Mouse (Mus musculus) forebrain, postnatal 0 days (tissue): Measurements from ENCODE around the gene Zp3. TPM values are rescaled to one million over a fixed set of nuclear protein-coding genes. Genes with fewer than 3 reads are reported as not detected.

Experiments used
- ATAC-seq: fragments of 200-750 bp; cut with Nextera tagmentation; 2 replicates; pipeline ENCODE4 v1.8.0; 2017; ENCODE audit warnings: mild to moderate bottlenecking, moderate library complexity
- DNase-seq: peaks from one replicate; pipeline ENCODE4 v3.0.0-alpha.2; 2015
- H3K27ac ChIP-seq: fragments of 300-500 bp; sonication (generic); 2 replicates; pipeline ENCODE4 v1.5.1; 2014; ENCODE audit warnings: low read depth, mild to moderate bottlenecking, antibody characterized with exemption, low read length, moderate library complexity, mixed read lengths
- H3K27me3 ChIP-seq: fragments of 300-500 bp; sonication (generic); 2 replicates; pipeline ENCODE4 v1.6.1; 2014; ENCODE audit warnings: mild to moderate bottlenecking, low read length, mixed read lengths; ENCODE audit not compliant: insufficient read depth
- H3K36me3 ChIP-seq: fragments of 300-500 bp; sonication (generic); 2 replicates; pipeline ENCODE4 v1.6.1; 2014; ENCODE audit warnings: mild to moderate bottlenecking, moderate library complexity; ENCODE audit not compliant: insufficient read depth
- H3K4me1 ChIP-seq: fragments of 300-500 bp; sonication (generic); 2 replicates; pipeline ENCODE4 v1.6.1; 2014; ENCODE audit warnings: antibody characterized with exemption; ENCODE audit not compliant: insufficient read depth
- H3K4me2 ChIP-seq: fragments of 300-500 bp; sonication (generic); 2 replicates; pipeline ENCODE4 v1.6.1; 2014; ENCODE audit warnings: low read depth, mild to moderate bottlenecking, moderate library complexity
- H3K4me3 ChIP-seq: fragments of 300-500 bp; sonication (generic); 2 replicates; pipeline ENCODE4 v1.5.1; 2014; ENCODE audit warnings: low read depth, low read length, mixed read lengths
- H3K9ac ChIP-seq: fragments of 300-500 bp; sonication (generic); 2 replicates; pipeline ENCODE4 v1.6.1; 2014; ENCODE audit warnings: mild to moderate bottlenecking
- H3K9me3 ChIP-seq: fragments of 300-500 bp; sonication (generic); 2 replicates; pipeline ENCODE4 v1.6.1; 2016; ENCODE audit warnings: low read length
- CTCF ChIP-seq: sonication (generic); IDR thresholded peaks from 2 replicates; pipeline ENCODE4 v1.5.1; 2016; ENCODE audit warnings: antibody characterized with exemption, control low read depth, low read depth
- WGBS: fragments of 180-500 bp; shearing (Covaris S2); extraction: QIAGEN DNeasy Blood & Tissue Kit; methylation state at CpG from one replicate; pipeline ENCODE4 v1.1.7; 2014; 5-methylcytosine and 5-hydroxymethylcytosine counted together
- polyA plus RNA-seq: library from polyadenylated mRNA; unstranded; fragments of >200 nt; fragmentation: Nextera tagmentation; extraction: Ambion mirVana; gene quantifications from 2 replicates; pipeline ENCODE4 v1.2.1, GENCODE M21; 2015
- total RNA-seq: library from RNA; depleted of rRNA; stranded (reverse); fragments of >200 nt; gene quantifications from 2 replicates; pipeline ENCODE4 v1.2.3, GENCODE M21; 2014

Zp3 gene
- total and polyA plus RNA-seq, 2 experiments from 2014 or later, result 0.14 to 0.23 TPM

- Histone ChIP-seq H3K27ac (no peak overlapping the region), H3K4me1 (0 out of 2 replicates have a peak, but pooled peaks cover under 1% of the 10 kb centered on the region), H3K4me2 (no peak overlapping the region), H3K9ac (no peak overlapping the region), H3K27me3 (no peaks in the 10 kb centered on the region), H3K36me3 (no peaks in the 10 kb centered on the region), H3K4me3 (no peak overlapping the region), H3K9me3 (no peaks in the 10 kb centered on the region)
- DNase-seq (no peak), ATAC-seq (no peak)
- WGBS, result 90% methylated on average over 2 of the region's 2 CpGs
- no peak for TF ChIP-seq CTCF
These were observed 28.2 kb upstream of the Zp3 start for GRCm38 (mm10) chr5:135951660-135952059.

- Histone ChIP-seq H3K36me3 (no peaks in the 10 kb centered on the region), H3K9ac (no peak overlapping the region), H3K9me3 (no peaks in the 10 kb centered on the region), H3K27ac (no peak overlapping the region), H3K27me3 (no peaks in the 10 kb centered on the region), H3K4me3 (no peak overlapping the region), H3K4me1 (0 out of 2 replicates have a peak, but pooled peaks cover 5% of the 10 kb centered on the region), H3K4me2 (no peak overlapping the region)
- no peak for TF ChIP-seq CTCF
- ATAC-seq (no peak), DNase-seq (no peak)
- 87% methylated on average over 2 of the region's 2 CpGs for WGBS
These were observed 27.1 kb upstream of the Zp3 start for GRCm38 (mm10) chr5:135952830-135953229.

GRCm38 (mm10) chr5:135956300-135957206 is 23.3 kb upstream of the Zp3 start:
- Histone ChIP-seq H3K4me3 (peak overlapping the region; percentile 36), H3K9me3 (no peaks in the 10 kb centered on the region), H3K9ac (peak overlapping the region; percentile 54), H3K4me2 (peak overlapping the region; percentile 54), H3K27me3 (no peaks in the 10 kb centered on the region), H3K27ac (peak overlapping the region; percentile 77), H3K4me1 (0 out of 2 replicates have a peak, but pooled peaks cover 5% of the 10 kb centered on the region), H3K36me3 (no peaks in the 10 kb centered on the region)
- ATAC-seq (no peak), DNase-seq (no peak)
- 82% methylated on average over 9 of the region's 9 CpGs for WGBS
- TF ChIP-seq CTCF, result no peak

- no peaks in the 10 kb centered on the region for H3K9me3 ChIP-seq
- 7% methylated on average over 28 of the region's 28 CpGs for WGBS
- TF ChIP-seq CTCF, result no peak
- peak overlapping the region; percentile 77 for H3K27ac ChIP-seq
- H3K4me3 ChIP-seq, result peak overlapping the region; percentile 36
- ATAC-seq (peak; percentile 84), DNase-seq (peak; percentile 95)
- peak overlapping the region; percentile 54 for H3K9ac ChIP-seq
- peaks cover 9% of the 10 kb centered on the region; the same call in 1 of the 2 replicates for H3K4me1 ChIP-seq
- peak overlapping the region; percentile 54 for H3K4me2 ChIP-seq
- H3K27me3 ChIP-seq, result no peaks in the 10 kb centered on the region
- H3K36me3 ChIP-seq, result no peaks in the 10 kb centered on the region
These were observed 22.5 kb upstream of the Zp3 start for GRCm38 (mm10) chr5:135957207-135957974.

- TF ChIP-seq CTCF, result no peak
- Histone ChIP-seq H3K36me3 (no peaks in the 10 kb centered on the region), H3K27ac (no peak overlapping the region), H3K4me3 (no peak overlapping the region), H3K9ac (no peak overlapping the region), H3K4me2 (no peak overlapping the region; the same call in 1 of the 2 replicates), H3K4me1 (peaks cover 9% of the 10 kb centered on the region; the same call in 1 of the 2 replicates), H3K27me3 (no peaks in the 10 kb centered on the region), H3K9me3 (no peaks in the 10 kb centered on the region)
- DNase-seq, result no peak
- 91% methylated on average over 4 of the region's 4 CpGs for WGBS
- ATAC-seq, result no peak
These were observed 21.5 kb upstream of the Zp3 start for GRCm38 (mm10) chr5:135958367-135958766.

GRCm38 (mm10) chr5:135959911-135960310 is 20.0 kb upstream of the Zp3 start:
- Histone ChIP-seq H3K36me3 (no peaks in the 10 kb centered on the region), H3K9ac (no peak overlapping the region), H3K4me3 (no peak overlapping the region), H3K4me2 (no peak overlapping the region), H3K27ac (no peak overlapping the region), H3K27me3 (no peaks in the 10 kb centered on the region), H3K4me1 (peaks cover 9% of the 10 kb centered on the region; the same call in 1 of the 2 replicates), H3K9me3 (no peaks in the 10 kb centered on the region)
- 91% methylated on average over 7 of the region's 7 CpGs for WGBS
- DNase-seq (no peak), ATAC-seq (no peak)
- TF ChIP-seq CTCF, result no peak
